Mouse (Mus musculus) MEL (cell line): ENCODE results near the gene Lrrc47. TPM values are rescaled to one million over a fixed set of nuclear protein-coding genes. Genes with fewer than 3 reads are reported as not detected.

Source experiments
- DNase-seq: peaks from one replicate; pipeline ENCODE4 v3.0.0; 2011; ENCODE audit warnings: low read depth, low spot score
- H3K27ac ChIP-seq: 2 replicates; pipeline ENCODE4 v1.5.1; 2012; ENCODE audit warnings: low read depth, mild to moderate bottlenecking, control low read depth, low read length, moderate library complexity; ENCODE audit not compliant: control insufficient read depth
- H3K27me3 ChIP-seq, 2 experiments: fragments of 150-350 bp in 1 of 2; sonication (generic) in 1 of 2; 2 replicates each; pipeline ENCODE4 v1.6.1; 2012; ENCODE audit warnings: low read length in 2 of 2, mild to moderate bottlenecking in 2 of 2, improper control_type of control experiment in 1 of 2, moderate library complexity in 1 of 2; ENCODE audit not compliant: insufficient read depth in 2 of 2, control insufficient read depth in 1 of 2
- H3K36me3 ChIP-seq, 2 experiments: 2 replicates each; pipeline ENCODE4 v1.6.1; 2012 to 2014; ENCODE audit warnings: low read length in 2 of 2, improper control_type of control experiment in 1 of 2, inconsistent platforms in 1 of 2, mild to moderate bottlenecking in 1 of 2; ENCODE audit not compliant: insufficient read depth in 2 of 2, control insufficient read depth in 1 of 2
- H3K4me1 ChIP-seq, 2 experiments: fragments of 150-350 bp in 1 of 2; sonication (generic) in 1 of 2; 2 replicates each; pipeline ENCODE4 v1.6.1; 2012; ENCODE audit warnings: low read length in 2 of 2, improper control_type of control experiment in 1 of 2, mild to moderate bottlenecking in 1 of 2; ENCODE audit not compliant: insufficient read depth in 2 of 2, control insufficient read depth in 1 of 2
- H3K4me3 ChIP-seq, 2 experiments: fragments of 150-350 bp in 1 of 2; sonication (generic) in 1 of 2; 2 replicates each; pipeline ENCODE4 v1.5.1; 2012; ENCODE audit warnings: low read depth in 2 of 2, low read length in 2 of 2, mild to moderate bottlenecking in 2 of 2, moderate library complexity in 2 of 2, control low read depth in 1 of 2, improper control_type of control experiment in 1 of 2; ENCODE audit not compliant: control insufficient read depth in 1 of 2, insufficient read depth in 1 of 2
- H3K79me2 ChIP-seq: 2 replicates; pipeline ENCODE4 v1.6.1; 2012; ENCODE audit warnings: mild to moderate bottlenecking, low read length, moderate library complexity; ENCODE audit not compliant: control insufficient read depth, poor library complexity, insufficient read depth
- H3K9ac ChIP-seq: 2 replicates; pipeline ENCODE4 v1.6.1; 2012; ENCODE audit warnings: low read depth, mild to moderate bottlenecking, control low read depth, low read length, moderate library complexity; ENCODE audit not compliant: control insufficient read depth, poor library complexity, severe bottlenecking
- H3K9me3 ChIP-seq: fragments of 150-350 bp; sonication (generic); replicated peaks from 2 replicates; pipeline ENCODE4 v1.6.1; 2012; ENCODE audit warnings: mild to moderate bottlenecking, low read length, improper control_type of control experiment, moderate library complexity; ENCODE audit not compliant: insufficient read depth
- CHD2 ChIP-seq: IDR thresholded peaks from 2 replicates; pipeline ENCODE4 v1.6.1; 2011; ENCODE audit warnings: low read length, improper control_type of control experiment
- CTCF ChIP-seq, 3 experiments: IDR thresholded peaks in 2 of 3; conservative IDR thresholded peaks in 1 of 3; 2 replicates each; pipeline ENCODE4 v1.5.1; 2011 to 2012; ENCODE audit warnings: low read length in 3 of 3, low read depth in 2 of 3, mild to moderate bottlenecking in 2 of 3, improper control_type of control experiment in 1 of 3, inconsistent platforms in 1 of 3, mixed read lengths in 1 of 3, moderate library complexity in 1 of 3; ENCODE audit not compliant: control insufficient read depth in 1 of 3, insufficient read depth in 1 of 3, poor library complexity in 1 of 3, severe bottlenecking in 1 of 3
- NELFE ChIP-seq: IDR thresholded peaks from 2 replicates; pipeline ENCODE4 v1.6.1; 2011; ENCODE audit warnings: low read depth, low read length, improper control_type of control experiment
- POLR2A ChIP-seq, 2 experiments: IDR thresholded peaks; 2 replicates each; pipeline ENCODE4 v1.6.1; 2011 to 2012; ENCODE audit warnings: low read length in 2 of 2, mild to moderate bottlenecking in 2 of 2, control low read depth in 1 of 2, improper control_type of control experiment in 1 of 2, low read depth in 1 of 2, moderate library complexity in 1 of 2; ENCODE audit not compliant: control insufficient read depth in 1 of 2, insufficient read depth in 1 of 2, poor library complexity in 1 of 2
- RAD21 ChIP-seq: IDR thresholded peaks from 2 replicates; pipeline ENCODE4 v1.6.1; 2011; ENCODE audit warnings: mild to moderate bottlenecking, low read depth, low read length, improper control_type of control experiment
- TBP ChIP-seq: IDR thresholded peaks from 2 replicates; pipeline ENCODE4 v1.8.0; 2011; ENCODE audit warnings: low read depth, low read length, improper control_type of control experiment
- USF2 ChIP-seq, 2 experiments: IDR thresholded peaks; 2 replicates each; pipeline ENCODE4 v1.6.1; 2011 to 2012; ENCODE audit warnings: improper control_type of control experiment in 2 of 2, low read length in 2 of 2, borderline replicate concordance in 1 of 2, inconsistent platforms in 1 of 2, low read depth in 1 of 2, mild to moderate bottlenecking in 1 of 2; ENCODE audit not compliant: insufficient read depth in 1 of 2
- ZKSCAN1 ChIP-seq: IDR thresholded peaks from 2 replicates; pipeline ENCODE4 v1.6.1; 2012; ENCODE audit warnings: low read depth, mild to moderate bottlenecking, inconsistent platforms, low read length, improper control_type of control experiment, moderate library complexity
- ZMIZ1 ChIP-seq: IDR thresholded peaks from 2 replicates; pipeline ENCODE4 v1.6.1; 2012; ENCODE audit warnings: low read depth, mild to moderate bottlenecking, inconsistent platforms, low read length, improper control_type of control experiment, moderate library complexity
- polyA plus RNA-seq, 2 experiments: library from polyadenylated mRNA; stranded (reverse) in 1 of 2; unstranded in 1 of 2; fragments of >175 nt in 1 of 2; fragments of >200 nt in 1 of 2; gene quantifications; 2 replicates each; pipeline versions ENCODE4 v1.2.1 to v1.2.4; 2012; ENCODE audit warnings: low replicate concordance in 2 of 2, low read depth in 1 of 2; ENCODE audit not compliant: insufficient read length in 2 of 2, insufficient read depth in 1 of 2, missing spikeins in 1 of 2
- total RNA-seq: library from RNA; depleted of rRNA; stranded (reverse); fragments of 300-350 nt; gene quantifications from 2 replicates; pipeline ENCODE4 v1.2.3, GENCODE M21; 2012

Lrrc47 gene
- total and polyA plus RNA-seq, 3 experiments, result 54.3 to 117 TPM; not detected in 1

- no peaks in the 10 kb centered on the region for H3K4me1 ChIP-seq
- H3K27me3 ChIP-seq, result no peaks in the 10 kb centered on the region
- no peaks in the 10 kb centered on the region for H3K79me2 ChIP-seq
- TF ChIP-seq ZMIZ1 (no peak), USF2 (IDR thresholded peaks at IDR 0.05; ENCODE audit: borderline replicate concordance in 1 of 2, insufficient read depth in 1 of 2, low read depth in 1 of 2, low read length in 2 of 2) (no peak), CHD2 (no peak)
- TF ChIP-seq, all 39 proteins: peak for 0
- H3K9me3 ChIP-seq, result no peaks in the 10 kb centered on the region
- 0 out of 4 replicates have a peak, but pooled peaks cover 0 to 2% of the 10 kb centered on the region in 2 experiments for H3K36me3 ChIP-seq
- no peak overlapping the region for H3K9ac ChIP-seq
- DNase-seq, result no peak
- no peak overlapping the region for H3K27ac ChIP-seq
- no peak overlapping the region for H3K4me3 ChIP-seq
Measured at GRCm38 (mm10) chr4:154037123-154037522, 25.6 kb downstream of the Lrrc47 start.

- Histone ChIP-seq H3K4me3 (no peak within 1 kb of the TSS), H3K27me3 (no peaks in the 10 kb centered on the region), H3K9ac (no peak within 1 kb of the TSS), H3K27ac (no peak within 1 kb of the TSS), H3K36me3 (no peaks in the 10 kb centered on the region), H3K79me2 (no peaks in the 10 kb centered on the region), H3K9me3 (no peaks in the 10 kb centered on the region), H3K4me1 (no peaks in the 10 kb centered on the region)
- no peak for DNase-seq
- no peak for TF ChIP-seq RAD21
- TF ChIP-seq ZMIZ1, result no peak
- no peak for TF ChIP-seq CHD2
- no peak for TF ChIP-seq POLR2A (IDR thresholded peaks at IDR 0.05; ENCODE audit: control insufficient read depth in 1 of 2, insufficient read depth in 1 of 2, low read depth in 1 of 2, low read length in 2 of 2, poor library complexity in 1 of 2)
- no peak for TF ChIP-seq NELFE
- no peak for TF ChIP-seq ZKSCAN1
Measured at GRCm38 (mm10) chr4:154042577-154042976, 31.0 kb downstream of the Lrrc47 start, which contains the start of gene Ccdc27. Ccdc27 (minus strand) TSS chr4:154042677.

- Histone ChIP-seq H3K9ac (no peak overlapping the region), H3K27me3 (no peaks in the 10 kb centered on the region), H3K9me3 (no peaks in the 10 kb centered on the region), H3K79me2 (no peaks in the 10 kb centered on the region), H3K4me1 (no peaks in the 10 kb centered on the region), H3K27ac (no peak overlapping the region), H3K4me3 (no peak overlapping the region)
- DNase-seq, result no peak
- peak; percentile 32 to 57 (median 39) for TF ChIP-seq CTCF (IDR thresholded peaks at IDR 0.05 in 2 of 3, conservative IDR thresholded peaks at IDR 0.05 in 1 of 3; ENCODE audit: control insufficient read depth in 1 of 3, insufficient read depth in 1 of 3, low read depth in 2 of 3, low read length in 3 of 3, poor library complexity in 1 of 3, severe bottlenecking in 1 of 3)
- no peak for TF ChIP-seq TBP
- TF ChIP-seq, all 39 proteins: peak for 1
- H3K36me3 ChIP-seq, result no peaks in the 10 kb centered on the region
Measured at GRCm38 (mm10) chr4:154045837-154046236, 34.3 kb downstream of the Lrrc47 start.
